ENCODE assay signal across 23 mouse cellular contexts in genomic region chr4:111501441-111501840, GRCm38 (mm10).
DNase-seq lines count a peak whose midpoint lies in the region; ATAC-seq and TF ChIP-seq lines count a peak whose summit lies in the region.
"Had no signal": no experiment of that assay in that cellular context is flagged by ENCODE, and none has a peak within 500 bp of the region (broad histone marks: within the 10 kb centered on the region; RNA-seq: fewer than 3 reads in every experiment).

No protein-coding gene starts in this region.

- 63% methylated on average over 1 of the region's 1 CpGs for WGBS in liver, embryonic 11.5 days
- WGBS in liver, postnatal 0 days (ENCODE audit: insufficient replicate concordance) = 38% methylated on average over 1 of the region's 1 CpGs
- 44% methylated on average over 1 of the region's 1 CpGs for WGBS in liver, embryonic 15.5 days (ENCODE audit: insufficient replicate concordance)
- 100% methylated on average over 1 of the region's 1 CpGs for WGBS in lung, postnatal 0 days

- H3K9ac ChIP-seq in liver, embryonic 11.5 days (ENCODE audit: low read depth, low read length) = no peak overlapping the region
- H3K9ac ChIP-seq in liver, postnatal 0 days (replicated peaks) = no peak overlapping the region
- no peak overlapping the region for H3K9ac ChIP-seq in liver, embryonic 15.5 days
- no peak overlapping the region for H3K9ac ChIP-seq in lung, postnatal 0 days (replicated peaks; ENCODE audit: low read depth)
- H3K9ac ChIP-seq: embryonic facial prominence, embryonic 15.5 days; forebrain, embryonic 12.5 days; heart, embryonic 12.5 days; hindbrain, embryonic 15.5 days had no signal

- no peak for TF ChIP-seq EP300 in liver, postnatal 0 days (IDR thresholded peaks at IDR 0.05; ENCODE audit: low read depth)
- no peak for TF ChIP-seq EP300 in lung, postnatal 0 days (IDR thresholded peaks at IDR 0.05)

- H3K4me1 ChIP-seq in liver, embryonic 11.5 days (replicated peaks; ENCODE audit: control insufficient read depth, insufficient read depth, low read length) = no peaks in the 10 kb centered on the region
- no peaks in the 10 kb centered on the region for H3K4me1 ChIP-seq in liver, postnatal 0 days (ENCODE audit: insufficient read depth)
- peaks cover 46% of the 10 kb centered on the region for H3K4me1 ChIP-seq in liver, embryonic 15.5 days (replicated peaks)
- H3K4me1 ChIP-seq in lung, postnatal 0 days (ENCODE audit: insufficient read depth, low read depth, low read length) = no peaks in the 10 kb centered on the region
- H3K4me1 ChIP-seq: embryonic facial prominence, embryonic 15.5 days; forebrain, embryonic 12.5 days; heart, embryonic 12.5 days; hindbrain, embryonic 10.5 days; hindbrain, embryonic 15.5 days had no signal

- no peak overlapping the region for H3K4me3 ChIP-seq in liver, embryonic 11.5 days (ENCODE audit: low read depth, low read length)
- no peak overlapping the region for H3K4me3 ChIP-seq in liver, postnatal 0 days (ENCODE audit: low read depth, low read length)
- H3K4me3 ChIP-seq in liver, embryonic 15.5 days (replicated peaks) = no peak overlapping the region
- no peak overlapping the region for H3K4me3 ChIP-seq in lung, postnatal 0 days (ENCODE audit: low read depth, low read length)
- H3K4me3 ChIP-seq: embryonic facial prominence, embryonic 15.5 days; forebrain, embryonic 12.5 days; heart, adult 2 months; heart, embryonic 12.5 days; hindbrain, embryonic 10.5 days; hindbrain, embryonic 15.5 days had no signal

- H3K9me3 ChIP-seq in liver, embryonic 11.5 days (ENCODE audit: control insufficient read depth, low read length) = no peaks in the 10 kb centered on the region
- no peaks in the 10 kb centered on the region for H3K9me3 ChIP-seq in liver, postnatal 0 days (ENCODE audit: low read length)
- no peaks in the 10 kb centered on the region for H3K9me3 ChIP-seq in liver, embryonic 15.5 days (replicated peaks)
- H3K9me3 ChIP-seq in lung, postnatal 0 days (ENCODE audit: low read length) = no peaks in the 10 kb centered on the region
- H3K9me3 ChIP-seq: embryonic facial prominence, embryonic 15.5 days; forebrain, embryonic 12.5 days; heart, embryonic 12.5 days; hindbrain, embryonic 10.5 days; hindbrain, embryonic 15.5 days had no signal

- ATAC-seq in liver, embryonic 11.5 days (replicated peaks; ENCODE audit: low FRiP score) = peak; percentile 84
- no peak for ATAC-seq in liver, postnatal 0 days
- ATAC-seq in erythroblast, adult 5-6 weeks (replicated peaks; ENCODE audit: low FRiP score, poor library complexity, severe bottlenecking) = peak; percentile 43; the same call in 1 of the 2 replicates
- ATAC-seq in liver, embryonic 15.5 days (ENCODE audit: insufficient read depth) = peak; percentile 83
- ATAC-seq in lung, postnatal 0 days = no peak
- ATAC-seq: activated CD4-positive, CD25-positive, alpha-beta regulatory T cell, adult 4 months; forebrain, embryonic 16.5 days; Patski had no signal

- no peaks in the 10 kb centered on the region for H3K36me3 ChIP-seq in liver, embryonic 11.5 days (ENCODE audit: control insufficient read depth, insufficient read depth, low read length)
- no peaks in the 10 kb centered on the region for H3K36me3 ChIP-seq in liver, postnatal 0 days (replicated peaks; ENCODE audit: insufficient read depth, low read length)
- H3K36me3 ChIP-seq in liver, embryonic 15.5 days (replicated peaks) = no peaks in the 10 kb centered on the region
- no peaks in the 10 kb centered on the region for H3K36me3 ChIP-seq in lung, postnatal 0 days (ENCODE audit: insufficient read depth, low read length)
- H3K36me3 ChIP-seq: embryonic facial prominence, embryonic 15.5 days; forebrain, embryonic 12.5 days; heart, embryonic 12.5 days; hindbrain, embryonic 10.5 days; hindbrain, embryonic 15.5 days had no signal

- no peak overlapping the region for H3K4me2 ChIP-seq in liver, embryonic 11.5 days
- no peak overlapping the region for H3K4me2 ChIP-seq in liver, postnatal 0 days (ENCODE audit: low read depth, low read length)
- H3K4me2 ChIP-seq in liver, embryonic 15.5 days = peak overlapping the region; percentile 57
- no peak overlapping the region for H3K4me2 ChIP-seq in lung, postnatal 0 days (replicated peaks; ENCODE audit: low read depth, low read length)
- H3K4me2 ChIP-seq: embryonic facial prominence, embryonic 15.5 days; forebrain, embryonic 12.5 days; heart, embryonic 12.5 days; hindbrain, embryonic 15.5 days had no signal

- H3K27me3 ChIP-seq in liver, embryonic 11.5 days (replicated peaks; ENCODE audit: control insufficient read depth, insufficient read depth, low read length) = no peaks in the 10 kb centered on the region
- no peaks in the 10 kb centered on the region for H3K27me3 ChIP-seq in liver, postnatal 0 days (ENCODE audit: insufficient read depth, low read length)
- no peaks in the 10 kb centered on the region for H3K27me3 ChIP-seq in liver, embryonic 15.5 days
- no peaks in the 10 kb centered on the region for H3K27me3 ChIP-seq in lung, postnatal 0 days (replicated peaks; ENCODE audit: insufficient read depth, low read length)
- H3K27me3 ChIP-seq: CH12.LX; embryonic facial prominence, embryonic 15.5 days; forebrain, embryonic 12.5 days; heart, embryonic 12.5 days; hindbrain, embryonic 15.5 days; Patski had no signal

- no peak for TF ChIP-seq CTCF in liver, postnatal 0 days (IDR thresholded peaks at IDR 0.05; ENCODE audit: low read depth)
- no peak for TF ChIP-seq CTCF in lung, postnatal 0 days (IDR thresholded peaks at IDR 0.05)

- DNase-seq in liver, embryonic 11.5 days (ENCODE audit: low spot score) = no peak
- no peak for DNase-seq in liver, postnatal 0 days
- peak; percentile 15 for DNase-seq in c-Kit-positive CD71-positive TER-119-negative erythroid progenitor cells, embryonic 14.5 days (ENCODE audit: low read depth)
- no peak for DNase-seq in spleen, postnatal 4 days (ENCODE audit: low spot score in 2 of 2)
- no peak for DNase-seq in lung, postnatal 0 days (ENCODE audit: low spot score)
- DNase-seq: adrenal gland, postnatal 25 days; cerebellum, adult 11 months; cerebellum, adult 8-10 months; cerebellum, postnatal 14 days; embryo, embryonic 11 days; gastrocnemius, postnatal 10 days; heart, adult 2 months had no signal

- H3K27ac ChIP-seq in liver, embryonic 11.5 days (ENCODE audit: low read depth, low read length) = no peak overlapping the region
- no peak overlapping the region for H3K27ac ChIP-seq in liver, postnatal 0 days (ENCODE audit: low read depth)
- H3K27ac ChIP-seq in liver, embryonic 15.5 days (replicated peaks) = peak overlapping the region; percentile 83
- no peak overlapping the region for H3K27ac ChIP-seq in lung, postnatal 0 days (ENCODE audit: low read length)
- H3K27ac ChIP-seq: embryonic facial prominence, embryonic 15.5 days; forebrain, embryonic 12.5 days; heart, adult 2 months; hindbrain, embryonic 10.5 days; hindbrain, embryonic 15.5 days had no signal

Comparison
In these comparisons a context has a peak if more than half of its experiments do, and no peak if none do; other contexts are left out.
1. ATAC-seq: peak in liver, embryonic 11.5 days (single experiment), erythroblast, adult 5-6 weeks (single experiment) and liver, embryonic 15.5 days (single experiment); none in liver, postnatal 0 days (single experiment) and lung, postnatal 0 days (single experiment).